Mouse (Mus musculus) MEL (cell line): ENCODE results near the gene Lypd1. TPM values are rescaled to one million over a fixed set of nuclear protein-coding genes. Genes with fewer than 3 reads are reported as not detected.

Experiments
- DNase-seq: peaks from one replicate; pipeline ENCODE4 v3.0.0; 2011; ENCODE audit warnings: low read depth, low spot score
- H3K27ac ChIP-seq: 2 replicates; pipeline ENCODE4 v1.5.1; 2012; ENCODE audit warnings: low read depth, mild to moderate bottlenecking, control low read depth, low read length, moderate library complexity; ENCODE audit not compliant: control insufficient read depth
- H3K27me3 ChIP-seq, 2 experiments: fragments of 150-350 bp in 1 of 2; sonication (generic) in 1 of 2; 2 replicates each; pipeline ENCODE4 v1.6.1; 2012; ENCODE audit warnings: low read length in 2 of 2, mild to moderate bottlenecking in 2 of 2, improper control_type of control experiment in 1 of 2, moderate library complexity in 1 of 2; ENCODE audit not compliant: insufficient read depth in 2 of 2, control insufficient read depth in 1 of 2
- H3K36me3 ChIP-seq, 2 experiments: 2 replicates each; pipeline ENCODE4 v1.6.1; 2012 to 2014; ENCODE audit warnings: low read length in 2 of 2, improper control_type of control experiment in 1 of 2, inconsistent platforms in 1 of 2, mild to moderate bottlenecking in 1 of 2; ENCODE audit not compliant: insufficient read depth in 2 of 2, control insufficient read depth in 1 of 2
- H3K4me1 ChIP-seq, 2 experiments: fragments of 150-350 bp in 1 of 2; sonication (generic) in 1 of 2; 2 replicates each; pipeline ENCODE4 v1.6.1; 2012; ENCODE audit warnings: low read length in 2 of 2, improper control_type of control experiment in 1 of 2, mild to moderate bottlenecking in 1 of 2; ENCODE audit not compliant: insufficient read depth in 2 of 2, control insufficient read depth in 1 of 2
- H3K4me3 ChIP-seq, 2 experiments: fragments of 150-350 bp in 1 of 2; sonication (generic) in 1 of 2; 2 replicates each; pipeline ENCODE4 v1.5.1; 2012; ENCODE audit warnings: low read depth in 2 of 2, low read length in 2 of 2, mild to moderate bottlenecking in 2 of 2, moderate library complexity in 2 of 2, control low read depth in 1 of 2, improper control_type of control experiment in 1 of 2; ENCODE audit not compliant: control insufficient read depth in 1 of 2, insufficient read depth in 1 of 2
- H3K79me2 ChIP-seq: 2 replicates; pipeline ENCODE4 v1.6.1; 2012; ENCODE audit warnings: mild to moderate bottlenecking, low read length, moderate library complexity; ENCODE audit not compliant: control insufficient read depth, poor library complexity, insufficient read depth
- H3K9ac ChIP-seq: 2 replicates; pipeline ENCODE4 v1.6.1; 2012; ENCODE audit warnings: low read depth, mild to moderate bottlenecking, control low read depth, low read length, moderate library complexity; ENCODE audit not compliant: control insufficient read depth, poor library complexity, severe bottlenecking
- H3K9me3 ChIP-seq: fragments of 150-350 bp; sonication (generic); replicated peaks from 2 replicates; pipeline ENCODE4 v1.6.1; 2012; ENCODE audit warnings: mild to moderate bottlenecking, low read length, improper control_type of control experiment, moderate library complexity; ENCODE audit not compliant: insufficient read depth
- BHLHE40 ChIP-seq: IDR thresholded peaks from 2 replicates; pipeline ENCODE4 v1.6.1; 2012; ENCODE audit warnings: low read depth, mild to moderate bottlenecking, inconsistent platforms, low read length, improper control_type of control experiment, borderline replicate concordance
- CTCF ChIP-seq, 3 experiments: IDR thresholded peaks in 2 of 3; conservative IDR thresholded peaks in 1 of 3; 2 replicates each; pipeline ENCODE4 v1.5.1; 2011 to 2012; ENCODE audit warnings: low read length in 3 of 3, low read depth in 2 of 3, mild to moderate bottlenecking in 2 of 3, improper control_type of control experiment in 1 of 3, inconsistent platforms in 1 of 3, mixed read lengths in 1 of 3, moderate library complexity in 1 of 3; ENCODE audit not compliant: control insufficient read depth in 1 of 3, insufficient read depth in 1 of 3, poor library complexity in 1 of 3, severe bottlenecking in 1 of 3
- ELF1 ChIP-seq: IDR thresholded peaks from 2 replicates; pipeline ENCODE4 v1.6.1; 2014; ENCODE audit warnings: low read depth, mild to moderate bottlenecking, inconsistent platforms, low read length, improper control_type of control experiment, moderate library complexity
- ETS1 ChIP-seq: IDR thresholded peaks from 2 replicates; pipeline ENCODE4 v1.6.1; 2012; ENCODE audit warnings: low read depth, mild to moderate bottlenecking, inconsistent platforms, low read length, improper control_type of control experiment, moderate library complexity
- GATA1 ChIP-seq: IDR thresholded peaks from 2 replicates; pipeline ENCODE4 v1.6.1; 2011; ENCODE audit warnings: low read depth, low read length, improper control_type of control experiment
- KAT2A ChIP-seq: conservative IDR thresholded peaks from 2 replicates; pipeline ENCODE4 v1.6.1; 2012; ENCODE audit warnings: low read depth, low read length, improper control_type of control experiment, inconsistent platforms
- MAZ ChIP-seq: IDR thresholded peaks from 2 replicates; pipeline ENCODE4 v1.6.1; 2012; ENCODE audit warnings: low read depth, mild to moderate bottlenecking, inconsistent platforms, low read length, improper control_type of control experiment
- MEF2A ChIP-seq: IDR thresholded peaks from 2 replicates; pipeline ENCODE4 v1.6.1; 2014; ENCODE audit warnings: low read depth, mild to moderate bottlenecking, inconsistent platforms, low read length, improper control_type of control experiment; ENCODE audit not compliant: poor library complexity, insufficient replicate concordance, severe bottlenecking; ENCODE audit errors: extremely low read depth
- MXI1 ChIP-seq: IDR thresholded peaks from 2 replicates; pipeline ENCODE4 v1.6.1; 2011; ENCODE audit warnings: mild to moderate bottlenecking, low read depth, low read length, improper control_type of control experiment
- MYB ChIP-seq: IDR thresholded peaks from 2 replicates; pipeline ENCODE4 v1.6.1; 2011; ENCODE audit warnings: mild to moderate bottlenecking, low read depth, low read length, improper control_type of control experiment
- NELFE ChIP-seq: IDR thresholded peaks from 2 replicates; pipeline ENCODE4 v1.6.1; 2011; ENCODE audit warnings: low read depth, low read length, improper control_type of control experiment
- POLR2A ChIP-seq, 2 experiments: IDR thresholded peaks; 2 replicates each; pipeline ENCODE4 v1.6.1; 2011 to 2012; ENCODE audit warnings: low read length in 2 of 2, mild to moderate bottlenecking in 2 of 2, control low read depth in 1 of 2, improper control_type of control experiment in 1 of 2, low read depth in 1 of 2, moderate library complexity in 1 of 2; ENCODE audit not compliant: control insufficient read depth in 1 of 2, insufficient read depth in 1 of 2, poor library complexity in 1 of 2
- RAD21 ChIP-seq: IDR thresholded peaks from 2 replicates; pipeline ENCODE4 v1.6.1; 2011; ENCODE audit warnings: mild to moderate bottlenecking, low read depth, low read length, improper control_type of control experiment
- RCOR1 ChIP-seq: IDR thresholded peaks from 2 replicates; pipeline ENCODE4 v1.6.1; 2012; ENCODE audit warnings: low read depth, mild to moderate bottlenecking, inconsistent platforms, low read length, improper control_type of control experiment
- SIN3A ChIP-seq: IDR thresholded peaks from 2 replicates; pipeline ENCODE4 v1.6.1; 2012; ENCODE audit warnings: low read length, improper control_type of control experiment, inconsistent platforms
- TBP ChIP-seq: IDR thresholded peaks from 2 replicates; pipeline ENCODE4 v1.8.0; 2011; ENCODE audit warnings: low read depth, low read length, improper control_type of control experiment
- TCF12 ChIP-seq: IDR thresholded peaks from 2 replicates; pipeline ENCODE4 v1.6.1; 2014; ENCODE audit warnings: low read depth, mild to moderate bottlenecking, inconsistent platforms, low read length, improper control_type of control experiment, moderate library complexity
- USF2 ChIP-seq, 2 experiments: IDR thresholded peaks; 2 replicates each; pipeline ENCODE4 v1.6.1; 2011 to 2012; ENCODE audit warnings: improper control_type of control experiment in 2 of 2, low read length in 2 of 2, borderline replicate concordance in 1 of 2, inconsistent platforms in 1 of 2, low read depth in 1 of 2, mild to moderate bottlenecking in 1 of 2; ENCODE audit not compliant: insufficient read depth in 1 of 2
- ZMIZ1 ChIP-seq: IDR thresholded peaks from 2 replicates; pipeline ENCODE4 v1.6.1; 2012; ENCODE audit warnings: low read depth, mild to moderate bottlenecking, inconsistent platforms, low read length, improper control_type of control experiment, moderate library complexity
- ZNF384 ChIP-seq: IDR thresholded peaks from 2 replicates; pipeline ENCODE4 v1.6.1; 2012; ENCODE audit warnings: low read depth, mild to moderate bottlenecking, inconsistent platforms, low read length, improper control_type of control experiment
- polyA plus RNA-seq, 2 experiments: library from polyadenylated mRNA; stranded (reverse) in 1 of 2; unstranded in 1 of 2; fragments of >175 nt in 1 of 2; fragments of >200 nt in 1 of 2; gene quantifications; 2 replicates each; pipeline versions ENCODE4 v1.2.1 to v1.2.4; 2012; ENCODE audit warnings: low replicate concordance in 2 of 2, low read depth in 1 of 2; ENCODE audit not compliant: insufficient read length in 2 of 2, insufficient read depth in 1 of 2, missing spikeins in 1 of 2
- total RNA-seq: library from RNA; depleted of rRNA; stranded (reverse); fragments of 300-350 nt; gene quantifications from 2 replicates; pipeline ENCODE4 v1.2.3, GENCODE M21; 2012; rRNA removed

The Lypd1 gene
- total RNA-seq (not detected in 2 replicates), polyA plus RNA-seq (under 1 TPM in 1 of 2 experiments, not detected in 1; 0.04 TPM)

DNA sequence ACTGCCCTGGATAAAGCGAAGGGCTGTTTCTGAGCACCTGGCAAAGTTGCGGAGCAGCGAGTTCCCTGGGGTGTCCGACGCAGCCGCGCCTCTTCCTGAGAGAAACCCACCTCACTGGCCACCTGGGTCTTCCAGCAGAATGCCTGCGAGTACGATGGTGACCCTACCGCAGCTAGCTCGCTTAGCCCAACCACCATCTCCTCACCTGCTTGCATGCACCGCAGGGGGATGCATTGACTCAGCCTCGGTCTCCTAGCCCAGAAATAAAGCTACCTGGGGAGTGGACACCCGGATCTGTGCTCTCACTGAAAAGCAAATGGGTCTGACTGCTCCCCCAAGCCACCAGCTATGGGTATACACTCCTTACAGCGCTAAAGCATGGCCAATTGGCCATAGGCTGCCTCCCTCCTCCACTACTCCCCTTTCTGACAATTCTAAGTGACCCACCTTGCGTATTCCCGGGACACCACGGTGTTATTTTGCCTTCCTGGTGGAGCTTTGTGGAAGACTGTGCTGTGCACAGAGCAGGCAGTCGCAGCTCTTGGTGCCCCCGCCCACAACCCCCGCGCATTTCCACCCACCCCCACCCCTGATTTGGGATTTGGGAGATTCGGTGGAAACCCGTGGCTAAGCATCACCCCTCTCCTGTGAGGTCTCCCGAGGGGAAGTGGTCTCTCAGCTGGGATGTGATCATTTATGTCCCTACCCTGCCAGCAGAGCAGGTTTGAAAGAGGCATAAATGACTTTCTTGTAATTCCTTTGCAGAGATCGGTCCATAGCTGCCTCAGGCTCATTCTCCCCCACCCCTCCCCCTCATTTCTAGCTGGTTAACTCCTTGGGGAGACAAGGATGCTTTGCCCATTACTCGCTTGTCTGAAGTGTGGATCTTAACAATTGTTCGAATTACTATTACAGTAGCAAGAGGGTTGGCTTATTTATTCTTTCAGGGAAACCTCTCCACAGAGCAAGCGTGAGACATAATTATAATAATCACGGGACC lies at the start of gene Lypd1:
TSS of gene Lypd1 (minus strand) at position 501 of the 1,000 bp plus-strand sequence.
- Histone ChIP-seq H3K27me3 (no peaks in the 10 kb centered on the region), H3K9me3 (no peaks in the 10 kb centered on the region), H3K9ac (no peak within 1 kb of the TSS), H3K4me1 (no peaks in the 10 kb centered on the region), H3K4me3 (no peak within 1 kb of the TSS)
- DNase-seq, result no peak
- no peak for TF ChIP-seq TCF12
- TF ChIP-seq RAD21, result no peak
- no peak for TF ChIP-seq ZMIZ1
- TF ChIP-seq SIN3A, result no peak
- TF ChIP-seq MYB, result no peak
- TF ChIP-seq MXI1, result no peak
- no peak for TF ChIP-seq NELFE
- TF ChIP-seq BHLHE40, result no peak
- no peak for TF ChIP-seq MEF2A
- TF ChIP-seq ZNF384, result no peak
- no peak for TF ChIP-seq CTCF (IDR thresholded peaks at IDR 0.05 in 2 of 3, conservative IDR thresholded peaks at IDR 0.05 in 1 of 3; ENCODE audit: control insufficient read depth in 1 of 3, insufficient read depth in 1 of 3, low read depth in 2 of 3, low read length in 3 of 3, poor library complexity in 1 of 3, severe bottlenecking in 1 of 3)
- no peak for TF ChIP-seq POLR2A (IDR thresholded peaks at IDR 0.05; ENCODE audit: control insufficient read depth in 1 of 2, insufficient read depth in 1 of 2, low read depth in 1 of 2, low read length in 2 of 2, poor library complexity in 1 of 2)
- TF ChIP-seq RCOR1, result no peak
- no peak for TF ChIP-seq KAT2A
- TF ChIP-seq, all 39 proteins: peak for 0
- H3K36me3 ChIP-seq, result no peaks in the 10 kb centered on the region
- no peak within 1 kb of the TSS for H3K27ac ChIP-seq
- no peaks in the 10 kb centered on the region for H3K79me2 ChIP-seq

- Histone ChIP-seq H3K4me1 (no peaks in the 10 kb centered on the region), H3K9me3 (no peaks in the 10 kb centered on the region), H3K36me3 (no peaks in the 10 kb centered on the region)
- no peak for DNase-seq
- no peak for TF ChIP-seq USF2 (IDR thresholded peaks at IDR 0.05; ENCODE audit: borderline replicate concordance in 1 of 2, insufficient read depth in 1 of 2, low read depth in 1 of 2, low read length in 2 of 2)
- TF ChIP-seq ETS1, result no peak
- no peak for TF ChIP-seq ZMIZ1
- TF ChIP-seq GATA1, result no peak
- no peak for TF ChIP-seq MAZ
- no peak for TF ChIP-seq TBP
- TF ChIP-seq ELF1, result no peak
- TF ChIP-seq, all 39 proteins: peak for 0
- Histone ChIP-seq H3K9ac (no peak overlapping the region), H3K4me3 (no peak overlapping the region), H3K79me2 (no peaks in the 10 kb centered on the region), H3K27me3 (no peaks in the 10 kb centered on the region), H3K27ac (no peak overlapping the region)
Measured at GRCm38 (mm10) chr1:125951026-125951425, 38.1 kb upstream of the Lypd1 start.
